Mouse (Mus musculus) stomach, postnatal 0 days (tissue): ENCODE results near the gene Lsm7. TPM values are rescaled to one million over a fixed set of nuclear protein-coding genes. Genes with fewer than 3 reads are reported as not detected.
A peak's percentile ranks its signal among the peaks of the same experiment; 100 is the strongest.

Source experiments
- ATAC-seq: fragments of 200-750 bp; cut with Nextera tagmentation; 2 replicates; pipeline ENCODE4 v1.8.0; 2017; ENCODE audit not compliant: low FRiP score, low TSS enrichment
- DNase-seq: peaks from one replicate; pipeline ENCODE4 v3.0.0-alpha.2; 2016; ENCODE audit warnings: low spot score
- H3K27ac ChIP-seq: fragments of 300-500 bp; sonication (generic); replicated peaks from 2 replicates; pipeline ENCODE4 v1.5.1; 2014; ENCODE audit warnings: mild to moderate bottlenecking, control low read depth
- H3K27me3 ChIP-seq: fragments of 300-500 bp; sonication (generic); 2 replicates; pipeline ENCODE4 v1.6.1; 2014; ENCODE audit warnings: low read length; ENCODE audit not compliant: control insufficient read depth, insufficient read depth
- H3K36me3 ChIP-seq: fragments of 300-500 bp; sonication (generic); 2 replicates; pipeline ENCODE4 v1.6.1; 2014; ENCODE audit warnings: low read length, mixed read lengths; ENCODE audit not compliant: control insufficient read depth, insufficient read depth
- H3K4me1 ChIP-seq: fragments of 300-500 bp; sonication (generic); replicated peaks from 2 replicates; pipeline ENCODE4 v1.6.1; 2014; ENCODE audit warnings: antibody characterized with exemption; ENCODE audit not compliant: control insufficient read depth, insufficient read depth
- H3K4me2 ChIP-seq: fragments of 300-500 bp; sonication (generic); replicated peaks from 2 replicates; pipeline ENCODE4 v1.6.1; 2014; ENCODE audit warnings: low read depth, mild to moderate bottlenecking, control low read depth, moderate library complexity
- H3K4me3 ChIP-seq: fragments of 300-500 bp; sonication (generic); 2 replicates; pipeline ENCODE4 v1.5.1; 2014; ENCODE audit warnings: low read depth, low read length, control low read depth
- H3K9ac ChIP-seq: fragments of 300-500 bp; sonication (generic); 2 replicates; pipeline ENCODE4 v1.6.1; 2014; ENCODE audit warnings: mild to moderate bottlenecking, low read length, control low read depth, mixed read lengths
- H3K9me3 ChIP-seq: fragments of 300-500 bp; sonication (generic); 2 replicates; pipeline ENCODE4 v1.6.1; 2016; ENCODE audit warnings: low read length; ENCODE audit not compliant: control insufficient read depth
- CTCF ChIP-seq: IDR thresholded peaks from 2 replicates; pipeline ENCODE4 v1.5.1; 2016; ENCODE audit warnings: antibody characterized with exemption, low read depth, mild to moderate bottlenecking, moderate library complexity
- EP300 ChIP-seq: optimal IDR thresholded peaks from 2 replicates; pipeline ENCODE3; 2016; ENCODE audit warnings: antibody characterized with exemption
- WGBS: fragments of 180-500 bp; shearing (Covaris S2); extraction: QIAGEN DNeasy Blood & Tissue Kit; methylation state at CpG from one replicate; pipeline ENCODE4 v1.1.7; 2014; 5-methylcytosine and 5-hydroxymethylcytosine counted together
- polyA plus RNA-seq: library from polyadenylated mRNA; unstranded; fragments of >200 nt; fragmentation: Nextera tagmentation; extraction: Ambion mirVana; gene quantifications from 2 replicates; pipeline ENCODE4 v1.2.1, GENCODE M21; 2015

Lsm7 gene
- polyA plus RNA-seq, 1 experiment from 2014 or later, result 180 TPM

DNA sequence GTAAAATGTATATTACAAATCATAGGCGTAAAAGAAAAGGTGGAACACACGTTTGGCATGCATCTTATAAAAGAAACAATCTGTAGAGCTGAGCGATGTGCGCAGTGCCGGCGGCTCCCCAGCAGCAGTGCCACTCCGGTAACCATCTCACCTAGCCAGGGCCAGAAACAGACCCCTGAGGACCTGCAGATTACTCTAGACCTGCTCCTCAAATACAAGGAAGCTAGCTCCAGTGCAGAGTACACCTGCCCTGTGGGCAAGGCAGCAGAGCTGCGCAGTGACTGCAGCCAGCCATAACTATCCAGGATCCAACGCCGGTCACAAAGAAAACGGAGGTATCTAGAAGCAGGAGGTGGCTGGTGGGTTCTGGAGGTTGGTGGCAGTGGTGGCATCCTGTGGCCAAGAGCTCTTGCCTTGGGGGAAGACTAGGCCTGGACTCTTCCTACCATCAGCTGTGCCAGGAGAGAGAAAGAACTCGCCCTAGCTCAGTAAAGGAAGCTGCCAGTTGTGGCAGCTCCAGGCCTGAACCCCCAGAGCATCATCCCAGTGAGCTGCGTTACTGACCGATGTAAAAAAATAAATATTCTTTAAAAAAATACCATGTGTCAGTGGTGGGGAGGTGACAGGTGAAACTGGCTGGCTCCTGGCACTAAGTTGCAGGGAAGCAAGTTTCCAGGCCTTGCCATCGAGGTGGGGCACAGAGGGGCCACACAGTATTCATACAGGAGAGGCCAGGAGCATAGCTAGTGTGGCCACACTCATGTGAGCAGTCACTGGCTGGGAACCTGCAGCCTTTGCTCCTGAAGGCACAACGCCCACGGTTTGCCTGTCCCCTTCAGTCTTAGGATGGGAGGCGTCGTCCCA is 46.6 kb upstream of the Lsm7 start:
- TF ChIP-seq CTCF, result no peak
- TF ChIP-seq EP300, result no peak
- DNase-seq (no peak), ATAC-seq (no peak)
- Histone ChIP-seq H3K27ac (peak overlapping the region; percentile 56), H3K4me2 (peak overlapping the region; percentile 34; the same call in 1 of the 2 replicates), H3K9ac (peak overlapping the region; percentile 45; the same call in 1 of the 2 replicates), H3K4me3 (no peak overlapping the region), H3K4me1 (peaks cover 3% of the 10 kb centered on the region), H3K9me3 (no peaks in the 10 kb centered on the region), H3K36me3 (peaks cover 24% of the 10 kb centered on the region), H3K27me3 (no peaks in the 10 kb centered on the region)
- WGBS, result 85% methylated on average over 19 of the region's 19 CpGs

DNA sequence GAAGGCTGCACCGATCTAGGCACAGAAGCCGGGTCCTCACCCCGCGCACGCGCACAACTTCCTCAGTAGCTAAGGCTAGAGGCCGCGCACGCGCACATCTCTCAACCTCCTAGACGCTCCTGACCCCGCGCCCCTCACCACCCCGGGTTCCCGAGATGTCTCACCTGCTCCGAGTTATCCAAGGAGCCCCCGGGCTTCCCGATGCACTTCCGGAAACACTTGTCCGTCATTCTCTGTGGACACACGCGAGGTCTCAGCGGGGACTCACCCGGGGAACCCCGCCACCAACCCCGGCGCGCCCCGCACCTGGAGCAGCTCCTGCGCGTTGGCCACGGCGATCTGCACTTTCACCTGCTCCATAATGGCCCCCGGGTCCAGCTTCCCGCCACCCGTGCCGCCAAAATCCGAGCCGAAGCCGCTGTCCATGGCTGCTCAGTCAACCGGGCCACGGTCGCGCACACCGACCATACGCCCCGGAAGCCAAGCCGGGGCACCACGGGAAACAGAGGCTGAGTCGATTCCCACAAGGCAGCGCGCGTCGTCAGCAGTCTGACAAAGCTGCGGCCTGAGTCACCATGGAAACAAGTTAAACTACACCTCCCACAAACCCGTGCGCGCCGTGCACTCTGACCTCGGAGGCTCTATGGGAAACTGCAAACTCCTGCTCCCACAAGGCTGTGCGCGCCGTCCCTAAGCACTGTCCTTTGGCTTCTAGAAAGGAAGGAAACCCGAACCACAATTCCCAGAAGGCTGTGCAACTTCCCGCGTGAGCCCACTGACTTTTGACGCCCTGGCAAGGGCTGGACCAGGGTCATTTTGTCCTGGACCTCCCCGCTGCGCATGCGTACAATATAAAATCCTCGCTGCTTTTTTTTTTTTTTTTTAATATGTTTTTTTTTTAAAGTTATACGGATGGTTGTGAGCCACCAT is 45.6 kb upstream of the Lsm7 start, which contains the start of gene Timm13:
Timm13 (minus strand) TSS at position 652 of the 930 bp plus-strand sequence.
- no peaks in the 10 kb centered on the region for H3K27me3 ChIP-seq
- DNase-seq (peak; percentile 98), ATAC-seq (peak; percentile 96)
- peaks cover 3% of the 10 kb centered on the region for H3K4me1 ChIP-seq
- H3K4me3 ChIP-seq, result peak within 1 kb of the TSS; percentile 95
- H3K27ac ChIP-seq, result peak within 1 kb of the TSS; percentile 63
- H3K36me3 ChIP-seq, result peaks cover 17% of the 10 kb centered on the region
- peak within 1 kb of the TSS; percentile 83 for H3K4me2 ChIP-seq
- no peaks in the 10 kb centered on the region for H3K9me3 ChIP-seq
- WGBS, result under 1% methylated on average over 72 of the region's 72 CpGs
- peak; percentile 70 for TF ChIP-seq EP300
- no peak for TF ChIP-seq CTCF
- peak within 1 kb of the TSS; percentile 79 for H3K9ac ChIP-seq

DNA sequence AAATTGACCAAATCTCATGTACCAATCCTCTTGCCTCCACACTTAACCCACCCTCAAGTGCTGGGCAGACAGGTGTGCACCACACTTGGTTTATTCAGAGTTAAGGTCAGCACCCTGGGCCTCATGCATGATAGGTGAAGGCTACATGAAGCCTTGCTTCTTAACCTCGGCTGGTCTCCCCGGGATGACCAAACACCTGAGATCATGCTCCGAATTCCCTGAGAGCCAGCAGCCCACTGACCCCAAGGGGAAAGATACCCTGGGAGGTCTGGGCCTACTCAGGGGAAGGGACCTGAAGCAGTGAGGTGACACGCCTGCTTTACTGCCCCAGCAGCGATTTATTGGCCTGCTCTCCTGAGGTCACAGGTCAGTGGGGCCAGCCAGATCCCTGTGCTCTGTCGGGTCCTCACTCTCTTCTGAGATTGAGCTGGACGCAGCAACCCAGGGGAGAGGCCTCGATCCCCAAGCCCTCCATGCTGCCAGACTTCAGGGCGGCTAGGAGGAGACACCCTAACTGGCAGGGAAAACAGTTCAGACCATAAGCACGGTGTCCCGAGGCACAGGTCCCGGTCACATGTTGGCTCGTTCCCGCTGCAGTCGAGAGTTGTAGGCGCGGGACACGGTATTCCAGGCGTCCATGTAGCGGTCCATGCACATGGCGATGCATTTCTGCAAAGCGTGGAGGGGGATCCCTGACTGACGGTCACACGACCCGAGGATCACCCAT is 44.7 kb upstream of the Lsm7 start:
- ATAC-seq (no peak), DNase-seq (no peak)
- no peaks in the 10 kb centered on the region for H3K27me3 ChIP-seq
- 0 out of 2 replicates have a peak overlapping the region, but pooled peaks have one; percentile 24 for H3K27ac ChIP-seq
- peak overlapping the region; percentile 79 for H3K9ac ChIP-seq
- no peaks in the 10 kb centered on the region for H3K9me3 ChIP-seq
- peak overlapping the region; percentile 95 for H3K4me3 ChIP-seq
- 13% methylated on average over 25 of the region's 25 CpGs for WGBS
- peaks cover 14% of the 10 kb centered on the region for H3K36me3 ChIP-seq
- H3K4me2 ChIP-seq, result peak overlapping the region; percentile 83
- TF ChIP-seq CTCF (no peak), EP300 (no peak)
- H3K4me1 ChIP-seq, result peaks cover 3% of the 10 kb centered on the region

DNA sequence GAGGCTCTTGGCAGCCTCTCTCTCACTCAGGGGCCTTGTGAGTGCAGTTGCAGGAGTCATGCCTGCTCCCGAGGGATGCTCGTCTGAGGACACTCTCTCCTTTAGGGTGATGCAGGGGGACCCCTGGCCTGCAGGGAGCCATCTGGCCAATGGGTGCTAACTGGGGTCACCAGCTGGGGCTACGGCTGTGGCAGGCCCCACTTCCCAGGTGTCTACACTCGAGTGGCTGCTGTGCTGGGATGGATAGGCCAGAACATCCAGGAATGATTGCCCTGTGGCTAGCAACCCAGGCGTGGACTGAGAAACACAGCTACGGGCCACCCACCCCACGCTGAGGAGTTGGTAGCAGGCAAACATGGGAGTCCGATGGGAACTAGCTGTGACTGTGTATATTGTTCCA is 44.1 kb upstream of the Lsm7 start:
- Histone ChIP-seq H3K27ac (no peak overlapping the region), H3K9me3 (no peaks in the 10 kb centered on the region), H3K36me3 (peaks cover 8% of the 10 kb centered on the region; the same call in 1 of the 2 replicates), H3K4me2 (no peak overlapping the region), H3K9ac (no peak overlapping the region), H3K27me3 (no peaks in the 10 kb centered on the region), H3K4me1 (peaks cover 3% of the 10 kb centered on the region), H3K4me3 (no peak overlapping the region)
- ATAC-seq (no peak), DNase-seq (no peak)
- WGBS, result 84% methylated on average over 8 of the region's 8 CpGs
- TF ChIP-seq EP300, result no peak
- no peak for TF ChIP-seq CTCF

DNA sequence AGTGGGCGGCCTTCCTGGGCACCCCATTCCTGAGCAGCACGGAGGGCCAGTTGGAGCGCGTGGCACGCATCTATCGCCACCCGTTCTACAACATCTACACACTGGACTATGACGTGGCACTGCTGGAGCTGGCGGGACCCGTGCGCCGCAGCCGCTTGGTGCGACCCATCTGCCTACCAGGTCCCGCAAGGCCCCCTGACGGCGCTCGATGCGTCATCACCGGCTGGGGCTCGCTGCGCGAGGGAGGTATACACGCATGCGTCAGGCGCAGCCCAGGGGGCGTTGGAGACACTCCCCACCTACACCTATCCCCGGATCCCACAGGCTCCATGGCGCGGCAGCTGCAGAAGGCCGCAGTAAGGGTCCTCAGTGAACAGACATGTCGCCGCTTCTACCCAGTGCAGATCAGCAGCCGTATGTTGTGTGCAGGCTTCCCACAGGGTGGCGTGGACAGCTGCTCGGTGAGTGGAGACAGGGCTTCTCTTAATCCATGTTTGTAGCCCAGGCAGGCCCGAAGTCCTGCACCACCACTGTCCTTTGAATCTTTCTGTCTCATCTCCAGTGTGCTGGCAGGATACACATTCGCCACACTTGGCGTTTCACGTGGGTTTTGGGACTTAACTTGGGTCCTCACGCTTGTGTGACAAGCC is 43.0 kb upstream of the Lsm7 start:
- 34% methylated on average over 41 of the region's 41 CpGs for WGBS
- Histone ChIP-seq H3K9ac (no peak overlapping the region), H3K27me3 (no peaks in the 10 kb centered on the region), H3K4me3 (no peak overlapping the region), H3K4me2 (no peak overlapping the region), H3K9me3 (no peaks in the 10 kb centered on the region), H3K36me3 (0 out of 2 replicates have a peak, but pooled peaks cover 5% of the 10 kb centered on the region), H3K27ac (no peak overlapping the region), H3K4me1 (peaks cover 3% of the 10 kb centered on the region)
- TF ChIP-seq EP300 (no peak), CTCF (no peak)
- ATAC-seq (no peak), DNase-seq (no peak)
